Mouse (Mus musculus): ENCODE measurements around the gene Bcas3.

DNA sequence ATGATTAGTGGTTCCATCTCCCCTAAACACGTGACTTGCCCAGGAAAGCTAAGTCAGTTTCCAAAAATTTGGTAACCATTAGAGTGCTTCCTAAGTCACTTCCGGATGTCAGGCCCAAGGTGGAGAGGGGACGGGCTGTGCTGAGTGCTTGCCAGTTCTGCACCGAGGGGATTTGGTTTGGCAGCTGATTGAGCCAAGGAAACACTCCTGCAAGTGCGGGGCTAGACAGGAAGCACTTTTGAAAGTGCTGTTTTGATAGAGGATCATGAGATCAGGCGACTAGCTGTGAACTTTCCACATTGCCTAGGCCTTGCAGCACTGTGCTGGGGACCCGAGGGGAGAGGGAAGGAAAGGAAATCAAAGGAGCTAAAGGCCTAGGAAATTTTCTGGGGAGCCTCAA is 262.5 kb downstream of the Bcas3 start:
- TF ChIP-seq CTCF (IDR thresholded peaks at IDR 0.05; ENCODE audit: extremely low read depth, insufficient read depth, insufficient read length, insufficient replicate concordance) (no peak), POLR2A (IDR thresholded peaks at IDR 0.05; ENCODE audit: low read depth, low read length) (no peak)
